Mouse (Mus musculus): Measurements from ENCODE around the gene Nid1.
A peak's percentile ranks its signal among the peaks of the same experiment; 100 is the strongest.
"Not testable (repeated sequence)": the region's sequence is repeated elsewhere in the genome, so short reads cannot be mapped to it uniquely, and the experiment has no call there.

Gene Nid1

GRCm38 (mm10) chr13:13498022-13498421 lies 60.7 kb downstream of the Nid1 start:
- no peak for DNase-seq

DNA sequence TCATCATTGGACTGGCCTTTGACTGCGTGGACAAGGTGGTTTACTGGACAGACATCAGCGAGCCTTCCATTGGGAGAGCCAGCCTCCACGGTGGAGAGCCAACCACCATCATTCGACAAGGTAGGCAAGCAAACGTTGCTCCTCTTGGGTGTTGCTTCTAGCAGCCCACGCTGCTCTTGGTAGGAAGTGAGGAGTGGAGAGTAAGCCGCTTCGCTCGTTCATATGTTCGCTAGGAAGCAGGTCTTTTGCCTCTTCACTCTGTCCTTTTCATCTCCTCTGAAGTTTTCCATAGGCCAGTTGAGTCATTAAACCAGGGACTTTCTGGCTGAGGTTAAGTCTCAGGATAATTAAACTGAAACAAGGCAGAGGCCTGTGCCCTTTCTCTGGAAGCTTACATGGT lies 65.1 kb downstream of the Nid1 start:
- no peak for DNase-seq

GRCm38 (mm10) chr13:13503695-13504386 lies 66.5 kb downstream of the Nid1 start:
- no peak for DNase-seq

DNA sequence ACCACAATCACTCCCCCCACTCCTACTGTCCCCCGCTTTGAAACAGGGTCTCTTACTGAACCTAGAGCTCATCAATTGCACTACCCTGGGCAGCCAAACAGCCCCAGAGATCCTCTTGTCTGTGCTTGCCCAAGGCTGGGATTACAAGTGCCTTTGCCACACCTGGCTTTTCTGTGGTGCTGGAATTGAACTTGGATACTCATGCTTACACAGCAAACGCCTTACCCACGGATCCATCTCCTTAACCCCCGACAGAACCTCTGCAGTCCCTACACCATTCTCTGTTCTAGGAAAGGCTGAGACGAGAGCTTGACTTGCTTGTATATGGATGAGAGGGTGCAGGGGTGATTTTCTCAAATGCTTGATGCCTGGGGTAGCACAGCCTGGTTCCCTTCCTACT lies 67.7 kb downstream of the Nid1 start:
- DNase-seq, result no peak

GRCm38 (mm10) chr13:13506556-13506955 lies 69.2 kb downstream of the Nid1 start:
- no peak for DNase-seq

- DNase-seq, result no peak
These were observed 77.5 kb downstream of the Nid1 start for GRCm38 (mm10) chr13:13514861-13515260.

GRCm38 (mm10) chr13:13516376-13517225 lies 79.2 kb downstream of the Nid1 start:
- DNase-seq, result peak; percentile 82

GRCm38 (mm10) chr13:13518114-13518513 lies 80.8 kb downstream of the Nid1 start:
- DNase-seq, result no peak

DNA sequence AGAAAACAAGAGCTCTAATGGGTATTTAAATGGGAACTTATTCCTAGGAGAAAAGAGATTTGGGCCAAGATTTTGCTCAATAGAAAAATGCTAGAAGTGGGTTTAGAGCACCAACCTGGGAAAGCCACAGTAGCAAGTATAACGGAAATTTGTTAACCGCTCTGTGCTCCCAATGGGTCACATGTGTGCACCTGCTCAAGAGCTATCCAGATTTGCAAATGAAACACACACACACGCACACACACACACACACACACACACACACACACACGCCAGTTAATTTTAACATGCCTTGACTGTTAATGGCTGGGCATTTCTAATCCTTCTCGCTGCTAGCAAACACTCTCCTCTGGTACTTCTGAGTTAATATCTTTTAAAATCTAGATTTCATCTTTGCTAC lies 83.1 kb downstream of the Nid1 start:
- DNase-seq, result no peak

GRCm38 (mm10) chr13:13523625-13524584 lies 86.6 kb downstream of the Nid1 start:
- no peak for DNase-seq

DNA sequence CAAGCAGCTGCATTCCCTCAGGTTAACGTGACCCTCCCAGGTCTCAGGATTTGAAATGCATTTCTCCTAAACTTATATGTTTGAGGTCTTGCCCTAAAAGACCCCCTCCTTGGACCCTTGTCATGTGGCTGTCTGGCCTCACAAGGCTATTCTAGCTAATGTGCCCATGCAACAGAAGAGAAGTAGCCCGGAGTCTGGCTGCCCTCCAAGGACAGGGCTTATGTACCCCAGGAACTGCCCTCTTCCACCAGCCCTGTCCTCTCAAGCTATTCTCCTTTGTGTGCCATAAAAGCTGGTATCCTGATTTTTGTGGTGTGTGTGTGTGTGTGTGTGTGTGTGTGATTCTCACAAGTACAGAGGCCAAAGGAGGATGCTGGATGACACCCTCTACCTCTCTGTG lies 87.9 kb downstream of the Nid1 start:
- no peak for DNase-seq

DNA sequence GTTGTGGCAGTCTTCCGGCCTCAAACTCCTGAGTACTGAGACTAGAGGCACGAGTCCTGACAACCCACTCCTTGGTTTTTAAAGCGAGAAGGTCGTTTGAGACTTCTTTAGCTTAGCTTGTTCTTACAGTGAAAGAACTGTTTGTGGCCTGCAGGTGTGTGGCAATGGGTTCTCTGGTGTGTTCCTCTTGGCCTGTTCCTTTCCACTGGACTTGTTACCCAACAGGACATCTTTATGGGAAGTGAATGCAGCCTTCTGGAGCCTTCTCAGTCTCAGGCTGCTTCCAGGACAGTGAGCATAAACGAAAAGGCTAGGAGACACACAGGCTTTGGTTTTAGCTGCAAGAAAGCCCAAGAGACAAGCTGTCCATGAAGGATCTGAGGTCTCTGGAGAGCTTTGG lies 88.5 kb downstream of the Nid1 start:
- DNase-seq, result no peak

DNA sequence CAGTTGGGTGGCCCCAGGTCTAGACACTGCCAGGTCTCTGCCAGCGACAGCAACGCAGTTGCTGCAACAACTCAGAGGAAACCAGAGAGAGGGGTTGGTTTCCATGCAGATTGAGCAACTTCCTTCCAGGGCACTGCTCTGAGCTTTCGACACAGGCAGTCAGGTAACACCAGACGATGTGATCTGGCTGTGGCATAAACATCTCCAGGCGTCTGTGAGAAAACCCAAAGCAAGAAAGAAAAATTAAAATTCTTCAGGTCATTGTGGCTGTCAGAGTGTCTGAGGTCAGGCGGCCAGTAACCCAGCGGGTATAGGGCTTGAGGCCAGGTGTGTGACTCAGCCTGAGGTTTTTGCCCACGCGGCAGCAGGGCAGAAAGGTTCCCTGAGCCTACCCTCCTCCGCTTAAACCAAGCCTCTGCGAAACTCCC lies 91.8 kb downstream of the Nid1 start:
- DNase-seq, result no peak

- no peak for DNase-seq
These were observed 93.6 kb downstream of the Nid1 start for GRCm38 (mm10) chr13:13530913-13531312.

DNA sequence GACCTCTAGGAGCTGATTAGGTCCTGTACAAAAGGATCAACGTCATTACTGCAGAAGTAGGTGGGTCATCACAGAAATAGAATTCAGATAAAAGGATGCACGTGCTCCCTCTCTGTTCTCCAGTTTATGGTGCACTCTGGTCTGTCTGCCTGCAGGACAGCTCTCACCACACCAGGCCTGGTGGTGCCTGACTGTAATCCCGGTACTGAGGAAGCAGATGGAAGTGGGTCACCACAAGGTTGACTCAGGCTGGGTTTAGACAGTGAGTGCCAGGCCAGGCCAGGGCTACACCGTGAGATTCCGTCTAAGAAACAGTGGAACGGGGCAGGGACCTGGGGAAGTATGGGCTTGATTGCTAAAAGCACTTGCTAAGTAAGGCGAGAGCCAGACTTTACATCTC lies 94.6 kb downstream of the Nid1 start:
- no peak for DNase-seq

GRCm38 (mm10) chr13:13536555-13536954 lies 99.2 kb downstream of the Nid1 start:
- no peak for DNase-seq

GRCm38 (mm10) chr13:13537272-13538015 lies 100.1 kb downstream of the Nid1 start:
- no peak for DNase-seq

DNA sequence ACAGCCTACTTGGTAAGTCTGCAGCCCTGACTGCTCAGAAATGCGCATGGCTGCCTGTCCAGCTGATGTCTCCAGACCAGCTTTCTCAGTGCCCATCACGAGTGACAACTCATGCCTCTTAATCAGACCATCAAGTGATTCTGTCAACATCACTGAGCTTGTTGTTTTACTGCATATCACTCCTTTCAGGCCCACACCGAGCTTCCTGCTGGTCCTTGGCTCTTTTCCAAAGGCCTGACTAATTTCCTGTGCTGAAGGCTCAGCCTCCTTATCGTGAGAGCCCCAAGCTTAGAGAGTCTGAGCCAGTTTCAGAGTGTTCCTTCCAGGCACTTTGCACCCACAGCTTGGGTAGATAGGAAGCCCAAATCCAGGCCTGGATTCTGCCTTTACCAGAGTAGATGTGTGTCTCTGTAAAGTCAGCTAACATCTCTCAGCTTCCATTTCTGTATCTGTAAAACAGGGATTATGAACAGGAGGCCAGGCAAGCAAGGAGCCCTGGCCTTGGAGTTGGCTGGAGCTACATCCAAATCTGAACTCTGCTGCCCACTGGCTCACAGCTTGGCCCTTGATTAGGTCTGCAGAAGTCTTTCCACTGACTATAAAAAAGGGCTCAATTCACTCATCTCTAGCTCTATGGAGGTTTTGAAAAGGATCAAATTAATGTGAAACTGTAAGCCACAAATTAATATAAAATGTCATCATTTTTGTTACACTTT lies 101.4 kb downstream of the Nid1 start:
- DNase-seq, result peak; percentile 35

DNA sequence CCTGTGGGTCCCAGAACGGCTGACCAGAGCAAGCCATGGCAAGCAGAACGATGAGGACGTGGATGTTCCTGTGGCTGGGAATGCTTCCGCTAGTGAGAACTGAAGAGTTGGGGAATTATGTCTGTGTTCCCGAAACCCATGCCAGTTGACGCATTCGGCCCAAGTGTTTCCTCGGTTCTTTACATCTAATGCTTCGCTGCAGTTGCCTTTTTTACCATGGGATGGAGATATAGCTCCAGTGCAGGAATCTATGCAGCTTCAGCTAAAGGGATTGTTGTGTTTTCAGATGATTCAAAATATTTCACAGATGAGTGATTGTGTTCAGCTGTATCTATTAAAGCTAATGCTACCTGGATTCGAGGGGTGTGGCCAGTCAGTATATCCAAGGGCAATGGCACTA lies 105.7 kb downstream of the Nid1 start:
- not testable (repeated sequence) for DNase-seq

GRCm38 (mm10) chr13:13546792-13547191 lies 109.4 kb downstream of the Nid1 start:
- no peak for DNase-seq

DNA sequence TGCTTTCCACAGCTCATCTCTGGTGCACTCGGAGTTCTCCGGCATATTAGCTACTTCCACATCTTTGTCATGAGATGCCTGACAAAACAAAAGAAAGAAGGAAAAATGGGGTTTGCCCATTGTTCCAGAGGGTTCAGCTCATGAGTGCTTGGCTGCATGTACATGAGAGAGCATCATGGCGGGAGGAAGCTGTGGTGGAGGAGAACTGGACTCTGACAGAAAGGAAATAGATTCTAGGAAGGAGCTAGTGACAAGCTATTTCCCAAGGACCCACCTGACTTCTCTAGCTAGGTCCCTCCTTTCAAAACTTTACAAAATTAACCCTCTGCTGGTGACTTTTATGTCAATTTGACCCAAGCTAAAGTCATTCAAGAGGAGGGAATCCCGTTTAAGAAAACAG lies 110.5 kb downstream of the Nid1 start:
- no peak for DNase-seq
